Mouse (Mus musculus) stomach, postnatal 0 days (tissue): Measurements from ENCODE around the gene Hoxa3. TPM values are rescaled to one million over a fixed set of nuclear protein-coding genes. Genes with fewer than 3 reads are reported as not detected.

Source experiments
- ATAC-seq: fragments of 200-750 bp; cut with Nextera tagmentation; 2 replicates; pipeline ENCODE4 v1.8.0; 2017; ENCODE audit not compliant: low FRiP score, low TSS enrichment
- DNase-seq: peaks from one replicate; pipeline ENCODE4 v3.0.0-alpha.2; 2016; ENCODE audit warnings: low spot score
- H3K27ac ChIP-seq: fragments of 300-500 bp; sonication (generic); replicated peaks from 2 replicates; pipeline ENCODE4 v1.5.1; 2014; ENCODE audit warnings: mild to moderate bottlenecking, control low read depth
- H3K27me3 ChIP-seq: fragments of 300-500 bp; sonication (generic); 2 replicates; pipeline ENCODE4 v1.6.1; 2014; ENCODE audit warnings: low read length; ENCODE audit not compliant: control insufficient read depth, insufficient read depth
- H3K36me3 ChIP-seq: fragments of 300-500 bp; sonication (generic); 2 replicates; pipeline ENCODE4 v1.6.1; 2014; ENCODE audit warnings: low read length, mixed read lengths; ENCODE audit not compliant: control insufficient read depth, insufficient read depth
- H3K4me1 ChIP-seq: fragments of 300-500 bp; sonication (generic); replicated peaks from 2 replicates; pipeline ENCODE4 v1.6.1; 2014; ENCODE audit warnings: antibody characterized with exemption; ENCODE audit not compliant: control insufficient read depth, insufficient read depth
- H3K4me2 ChIP-seq: fragments of 300-500 bp; sonication (generic); replicated peaks from 2 replicates; pipeline ENCODE4 v1.6.1; 2014; ENCODE audit warnings: low read depth, mild to moderate bottlenecking, control low read depth, moderate library complexity
- H3K4me3 ChIP-seq: fragments of 300-500 bp; sonication (generic); 2 replicates; pipeline ENCODE4 v1.5.1; 2014; ENCODE audit warnings: low read depth, low read length, control low read depth
- H3K9ac ChIP-seq: fragments of 300-500 bp; sonication (generic); 2 replicates; pipeline ENCODE4 v1.6.1; 2014; ENCODE audit warnings: mild to moderate bottlenecking, low read length, control low read depth, mixed read lengths
- H3K9me3 ChIP-seq: fragments of 300-500 bp; sonication (generic); 2 replicates; pipeline ENCODE4 v1.6.1; 2016; ENCODE audit warnings: low read length; ENCODE audit not compliant: control insufficient read depth
- CTCF ChIP-seq: IDR thresholded peaks from 2 replicates; pipeline ENCODE4 v1.5.1; 2016; ENCODE audit warnings: antibody characterized with exemption, low read depth, mild to moderate bottlenecking, moderate library complexity
- EP300 ChIP-seq: optimal IDR thresholded peaks from 2 replicates; pipeline ENCODE3; 2016; ENCODE audit warnings: antibody characterized with exemption
- WGBS: fragments of 180-500 bp; shearing (Covaris S2); extraction: QIAGEN DNeasy Blood & Tissue Kit; methylation state at CpG from one replicate; pipeline ENCODE4 v1.1.7; 2014; 5-methylcytosine and 5-hydroxymethylcytosine counted together
- polyA plus RNA-seq: library from polyadenylated mRNA; unstranded; fragments of >200 nt; fragmentation: Nextera tagmentation; extraction: Ambion mirVana; gene quantifications from 2 replicates; pipeline ENCODE4 v1.2.1, GENCODE M21; 2015

Gene Hoxa3
- polyA plus RNA-seq, 1 experiment from 2014 or later, result 2.8 TPM

GRCm38 (mm10) chr6:52169499-52170165 lies 43.5 kb downstream of the Hoxa3 start:
- H3K27me3 ChIP-seq, result no peaks in the 10 kb centered on the region
- DNase-seq (no peak), ATAC-seq (no peak)
- peak overlapping the region; percentile 66 for H3K9ac ChIP-seq
- no peaks in the 10 kb centered on the region for H3K9me3 ChIP-seq
- 0 out of 2 replicates have a peak, but pooled peaks cover 2% of the 10 kb centered on the region for H3K36me3 ChIP-seq
- H3K27ac ChIP-seq, result peak overlapping the region; percentile 97
- peak overlapping the region; percentile 62 for H3K4me2 ChIP-seq
- TF ChIP-seq CTCF, result no peak
- TF ChIP-seq EP300, result no peak
- 30% methylated on average over 16 of the region's 16 CpGs for WGBS
- peaks cover 4% of the 10 kb centered on the region; the same call in 1 of the 2 replicates for H3K4me1 ChIP-seq
- peak overlapping the region; percentile 65 for H3K4me3 ChIP-seq

GRCm38 (mm10) chr6:52168191-52169055 lies 44.7 kb downstream of the Hoxa3 start:
- H3K27me3 ChIP-seq, result no peaks in the 10 kb centered on the region; the same call in 1 of the 2 replicates
- no peaks in the 10 kb centered on the region for H3K9me3 ChIP-seq
- 14% methylated on average over 39 of the region's 42 CpGs for WGBS
- ATAC-seq (no peak), DNase-seq (no peak)
- H3K9ac ChIP-seq, result peak overlapping the region; percentile 89
- peaks cover 4% of the 10 kb centered on the region; the same call in 1 of the 2 replicates for H3K4me1 ChIP-seq
- peak overlapping the region; percentile 65 for H3K4me3 ChIP-seq
- H3K27ac ChIP-seq, result peak overlapping the region; percentile 96
- peak overlapping the region; percentile 77 for H3K4me2 ChIP-seq
- no peak for TF ChIP-seq EP300
- no peak for TF ChIP-seq CTCF
- H3K36me3 ChIP-seq, result 0 out of 2 replicates have a peak, but pooled peaks cover 2% of the 10 kb centered on the region

DNA sequence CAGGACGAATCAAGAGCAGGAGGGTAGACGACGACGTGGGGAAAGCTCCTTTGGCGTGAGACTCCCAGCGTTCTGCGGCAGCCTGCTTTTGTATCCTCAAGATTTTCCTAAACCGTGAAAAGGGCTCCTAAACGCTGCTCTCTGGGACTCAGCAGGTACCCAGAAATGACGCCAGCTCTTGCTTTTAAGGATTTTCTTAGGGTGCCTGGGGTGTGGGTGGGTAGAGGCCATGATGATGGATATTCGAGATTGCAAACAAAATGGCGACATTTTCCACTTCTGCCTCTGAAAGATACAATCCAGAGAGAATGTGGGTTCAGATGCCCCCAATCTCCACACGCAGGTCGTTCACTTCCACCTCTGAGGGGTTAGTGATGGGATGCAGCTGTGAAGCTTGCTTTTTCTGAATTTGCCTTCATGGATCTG lies 45.4 kb downstream of the Hoxa3 start:
- Histone ChIP-seq H3K36me3 (0 out of 2 replicates have a peak, but pooled peaks cover 2% of the 10 kb centered on the region), H3K4me1 (peaks cover 4% of the 10 kb centered on the region; the same call in 1 of the 2 replicates), H3K27me3 (no peaks in the 10 kb centered on the region; the same call in 1 of the 2 replicates), H3K4me2 (peak overlapping the region; percentile 77), H3K9ac (peak overlapping the region; percentile 89), H3K9me3 (no peaks in the 10 kb centered on the region), H3K4me3 (peak overlapping the region; percentile 65), H3K27ac (peak overlapping the region; percentile 96)
- no peak for DNase-seq
- WGBS, result 28% methylated on average over 14 of the region's 14 CpGs
- TF ChIP-seq EP300 (no peak), CTCF (no peak)
- ATAC-seq, result no peak

DNA sequence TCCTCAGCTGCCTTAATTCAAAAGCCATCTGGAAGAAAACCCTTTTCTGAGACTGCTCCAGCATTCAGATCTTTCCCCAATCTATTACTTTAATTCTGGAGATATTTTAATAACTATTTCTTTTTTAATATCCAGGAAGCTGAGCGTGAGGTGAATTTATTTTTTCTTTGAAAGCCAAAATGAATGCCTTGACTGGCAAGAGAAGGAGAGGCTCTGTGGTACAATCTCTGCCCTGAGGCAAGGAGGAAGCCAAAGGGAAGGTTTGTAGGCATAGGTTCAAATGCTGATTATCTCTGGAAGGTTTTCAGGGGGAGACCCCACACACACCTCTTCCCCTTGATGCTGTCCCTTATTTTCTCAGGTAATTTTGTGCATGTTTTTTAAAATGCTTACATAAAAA lies 46.0 kb downstream of the Hoxa3 start:
- 41% methylated on average over 1 of the region's 1 CpGs for WGBS
- peak overlapping the region; percentile 89 for H3K9ac ChIP-seq
- H3K9me3 ChIP-seq, result no peaks in the 10 kb centered on the region

DNA sequence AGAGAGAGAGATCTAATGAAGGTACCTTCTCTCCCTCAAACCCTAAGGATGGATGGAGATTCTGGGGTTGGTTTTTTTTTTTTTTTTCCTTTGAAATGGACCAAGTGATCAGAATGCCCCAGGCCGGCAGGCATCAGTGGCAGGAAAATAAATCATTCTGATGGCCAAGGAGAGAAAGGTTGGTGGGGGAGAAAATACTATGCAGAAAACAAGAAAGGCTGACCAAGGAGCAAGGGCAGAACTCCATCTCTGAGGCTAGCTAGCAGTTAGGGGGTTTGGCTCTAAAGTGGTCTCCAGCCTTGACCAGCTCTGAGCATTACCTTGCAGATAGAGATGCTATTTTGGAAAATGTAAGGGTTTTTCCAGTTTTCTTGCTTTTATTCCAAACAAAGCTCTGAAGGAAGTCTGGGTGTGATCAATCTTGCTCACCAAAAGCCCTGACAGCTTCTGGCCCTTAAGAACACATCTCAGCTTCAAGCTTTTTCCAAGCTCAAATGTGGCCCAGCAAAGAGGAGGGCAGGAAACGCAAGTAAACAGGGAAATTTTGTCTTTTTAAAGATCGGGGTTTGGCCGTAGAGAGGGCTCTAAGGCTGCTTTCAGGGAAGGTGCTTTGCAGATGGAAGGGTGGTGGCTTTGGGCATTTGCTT lies 46.6 kb downstream of the Hoxa3 start:
- H3K4me3 ChIP-seq, result peak overlapping the region; percentile 65
- peak overlapping the region; percentile 77 for H3K4me2 ChIP-seq
- 19% methylated on average over 4 of the region's 4 CpGs for WGBS
- peaks cover 2% of the 10 kb centered on the region; the same call in 1 of the 2 replicates for H3K4me1 ChIP-seq
- TF ChIP-seq EP300, result no peak
- no peak for TF ChIP-seq CTCF
- no peaks in the 10 kb centered on the region for H3K9me3 ChIP-seq
- DNase-seq (no peak), ATAC-seq (no peak)
- H3K9ac ChIP-seq, result peak overlapping the region; percentile 89
- no peaks in the 10 kb centered on the region; the same call in 1 of the 2 replicates for H3K27me3 ChIP-seq
- H3K27ac ChIP-seq, result peak overlapping the region; percentile 96
- H3K36me3 ChIP-seq, result 0 out of 2 replicates have a peak, but pooled peaks cover 2% of the 10 kb centered on the region

More for the DNA sequence above, 46.0 kb downstream of the Hoxa3 start:
- ATAC-seq (no peak), DNase-seq (no peak)
- peak overlapping the region; percentile 77 for H3K4me2 ChIP-seq
- peaks cover 2% of the 10 kb centered on the region; the same call in 1 of the 2 replicates for H3K4me1 ChIP-seq
- peak overlapping the region; percentile 65 for H3K4me3 ChIP-seq
- H3K36me3 ChIP-seq, result 0 out of 2 replicates have a peak, but pooled peaks cover 2% of the 10 kb centered on the region
- H3K27ac ChIP-seq, result peak overlapping the region; percentile 96
- TF ChIP-seq CTCF (no peak), EP300 (no peak)
- H3K27me3 ChIP-seq, result no peaks in the 10 kb centered on the region; the same call in 1 of the 2 replicates
